Mouse (Mus musculus): Measurements from ENCODE around the gene 1700019D03Rik.

The 1700019D03Rik gene

DNA sequence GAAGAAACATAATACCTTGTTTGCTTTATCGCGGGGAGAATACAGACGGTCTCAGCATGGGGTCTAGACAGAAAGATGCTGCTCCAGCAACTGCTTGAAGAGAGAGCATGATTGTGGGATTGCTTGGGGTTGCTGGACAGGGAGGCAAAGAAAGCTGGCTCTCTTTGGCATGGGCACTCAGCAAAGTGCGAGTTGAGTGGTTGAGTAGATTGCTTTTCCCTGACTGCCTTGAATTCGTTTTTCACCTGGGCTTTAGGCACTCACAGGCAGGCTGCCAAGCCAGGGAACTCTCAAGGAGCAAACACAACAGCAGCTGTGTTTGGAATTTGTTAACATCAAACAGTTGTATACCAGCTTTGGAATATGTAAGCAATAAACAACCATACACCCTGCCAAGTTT is at the start of gene 1700019D03Rik:
Gene 1700019D03Rik, minus strand, starts transcription at position 101 of the 400 bp plus-strand sequence.
- DNase-seq (ENCODE audit: low spot score in 2 of 2) = no peak

DNA sequence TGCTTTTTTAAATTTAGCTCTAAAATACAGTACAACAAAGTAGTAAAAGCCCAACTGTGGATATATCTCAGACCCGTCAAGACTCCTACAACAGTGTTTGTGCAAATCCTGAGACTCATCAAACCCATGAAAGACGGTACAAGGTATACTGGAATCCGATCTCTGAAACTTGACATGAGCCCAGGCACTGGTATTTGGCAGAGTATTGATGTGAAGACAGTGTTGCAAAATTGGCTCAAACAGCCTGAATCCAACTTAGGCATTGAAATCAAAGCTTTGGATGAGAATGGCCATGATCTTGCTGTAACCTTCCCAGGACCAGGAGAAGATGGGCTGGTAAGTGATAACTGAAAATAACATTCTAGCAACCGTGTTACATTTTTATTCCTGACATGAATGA is 43.9 kb upstream of the 1700019D03Rik start:
- no peak for DNase-seq (ENCODE audit: low spot score in 2 of 2)

DNA sequence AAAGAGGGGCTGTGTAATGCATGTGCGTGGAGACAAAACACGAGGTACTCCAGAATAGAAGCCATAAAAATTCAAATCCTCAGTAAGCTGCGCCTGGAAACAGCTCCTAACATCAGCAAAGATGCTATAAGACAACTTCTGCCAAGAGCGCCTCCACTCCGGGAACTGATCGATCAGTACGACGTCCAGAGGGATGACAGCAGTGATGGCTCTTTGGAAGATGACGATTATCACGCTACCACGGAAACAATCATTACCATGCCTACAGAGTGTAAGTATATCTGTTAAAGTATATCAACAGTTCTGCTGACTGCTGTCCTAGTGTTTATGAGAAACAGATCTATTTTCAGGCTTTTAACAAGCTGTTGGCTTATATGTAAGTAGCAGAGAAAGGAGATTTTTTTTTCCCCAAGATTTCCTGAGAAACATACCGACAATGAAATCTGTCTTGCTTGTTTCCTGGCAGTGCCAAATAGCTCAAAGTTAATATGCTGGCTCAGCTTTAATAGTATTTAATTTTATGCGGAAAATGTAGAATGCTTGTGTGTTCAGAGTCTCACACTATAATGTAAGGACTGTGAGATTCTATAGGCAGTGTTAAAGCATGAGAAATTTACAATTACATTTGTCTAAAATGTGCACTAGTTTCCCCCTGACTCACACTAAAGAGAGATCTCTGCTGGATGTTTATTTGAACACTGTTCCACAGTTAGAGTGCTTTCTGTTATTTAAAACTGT is 42.1 kb upstream of the 1700019D03Rik start:
- DNase-seq (ENCODE audit: low spot score in 2 of 2) = no peak

DNA sequence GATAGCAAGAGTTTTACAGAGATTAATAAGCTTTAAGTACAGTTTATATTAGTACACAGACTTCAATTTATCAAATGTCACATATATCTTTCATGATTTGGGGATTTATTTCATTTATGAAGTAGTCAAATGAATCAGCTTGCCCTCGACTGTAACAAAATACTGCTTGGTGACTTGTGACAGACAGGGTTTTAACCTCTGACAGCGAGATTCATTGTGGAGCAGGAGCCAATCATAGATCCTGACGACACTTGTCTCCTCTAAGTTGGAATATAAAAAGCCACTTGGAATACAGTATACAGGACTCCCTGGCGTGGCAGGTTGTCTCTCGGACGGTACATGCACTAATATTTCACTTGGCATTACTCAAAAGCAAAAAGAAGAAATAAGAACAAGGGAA is 41.4 kb upstream of the 1700019D03Rik start, which contains the start of gene Mstn:
Gene Mstn, plus strand, starts transcription at position 301 of the 400 bp plus-strand sequence.
- DNase-seq (ENCODE audit: low spot score in 2 of 2) = no peak

DNA sequence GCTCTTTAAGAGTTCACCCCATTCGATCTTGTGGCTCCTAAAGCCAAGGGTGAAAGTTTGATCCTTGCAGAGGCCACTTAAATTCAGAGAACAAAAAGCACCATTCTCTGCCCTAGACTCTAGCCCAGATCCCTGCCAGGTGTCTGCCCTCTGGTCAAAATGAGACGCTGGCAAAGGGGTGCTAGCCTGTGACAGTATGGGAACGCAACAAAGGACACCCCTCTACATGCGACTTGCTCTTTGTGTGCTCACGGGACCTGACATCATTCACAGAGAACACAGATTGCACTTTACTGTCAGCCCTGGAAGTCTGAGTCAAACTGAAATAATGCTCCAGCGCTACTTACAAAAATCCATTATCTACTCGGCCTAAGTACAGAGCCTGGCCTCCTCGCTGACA is 40.5 kb upstream of the 1700019D03Rik start:
- DNase-seq (ENCODE audit: low spot score in 2 of 2) = no peak

DNA sequence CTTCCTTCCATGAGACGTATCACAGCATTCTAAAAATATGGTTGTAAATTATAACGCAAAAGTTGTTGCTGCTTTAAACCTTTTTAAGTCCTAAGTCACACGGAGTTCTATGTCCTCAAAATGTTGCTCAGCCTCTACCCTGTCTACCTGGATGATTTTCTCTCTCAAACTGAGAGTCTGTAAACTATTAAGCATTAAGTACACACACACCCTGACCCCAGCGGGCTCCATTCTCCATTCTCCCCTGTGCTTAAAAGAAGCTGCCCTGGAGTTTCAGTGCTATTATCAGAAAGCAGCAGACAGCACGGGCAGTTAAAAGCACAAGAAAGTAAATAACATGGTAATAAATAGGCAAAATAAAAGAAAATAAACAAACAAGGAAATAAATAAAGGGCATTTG is 39.1 kb upstream of the 1700019D03Rik start:
- DNase-seq (ENCODE audit: low spot score in 2 of 2) = no peak

DNA sequence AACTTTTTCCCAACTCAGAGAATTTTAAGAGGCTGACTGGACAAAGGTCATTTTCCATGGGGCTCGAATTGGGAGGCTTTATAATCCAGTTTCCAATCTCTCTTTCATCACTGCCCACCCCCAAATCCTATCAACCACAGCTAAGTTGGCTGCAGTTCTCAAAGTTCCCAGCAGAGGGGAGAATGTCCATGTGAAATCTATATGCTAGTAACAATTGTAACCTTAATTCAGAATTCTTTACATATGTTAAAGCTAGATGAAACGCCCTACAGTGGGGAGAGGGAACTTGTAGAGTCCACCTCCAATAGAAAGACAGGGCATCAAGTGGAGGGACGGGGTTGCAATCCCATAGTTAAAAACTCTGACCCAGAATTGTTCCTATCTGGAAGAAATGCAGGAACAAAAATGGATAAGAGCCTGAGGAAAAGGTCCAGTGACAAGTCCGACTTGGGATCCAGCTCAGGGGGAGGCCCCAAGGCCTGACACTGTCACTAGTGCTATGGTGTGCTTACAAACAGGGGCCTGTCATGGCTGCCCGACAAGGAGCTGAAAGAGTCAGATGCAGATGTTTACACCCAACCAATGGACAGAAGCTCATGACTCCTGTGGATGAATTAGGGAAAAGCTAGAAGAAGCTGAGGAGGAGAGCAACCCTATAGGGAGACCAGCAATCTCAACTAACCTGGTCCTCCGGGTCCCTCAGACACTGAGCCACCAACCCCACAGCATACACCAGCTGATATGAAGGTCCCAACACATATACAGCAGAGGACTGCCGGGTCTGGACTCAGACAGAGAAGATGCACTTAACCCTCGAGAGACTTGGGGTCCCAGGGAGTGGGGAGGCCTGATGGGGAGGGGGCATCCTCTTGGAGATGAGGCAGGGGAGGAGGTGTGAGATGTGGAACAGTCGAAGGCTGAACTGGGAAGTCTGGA is 33.4 kb upstream of the 1700019D03Rik start:
- DNase-seq (ENCODE audit: low spot score in 2 of 2) = peak; percentile 11 to 59

DNA sequence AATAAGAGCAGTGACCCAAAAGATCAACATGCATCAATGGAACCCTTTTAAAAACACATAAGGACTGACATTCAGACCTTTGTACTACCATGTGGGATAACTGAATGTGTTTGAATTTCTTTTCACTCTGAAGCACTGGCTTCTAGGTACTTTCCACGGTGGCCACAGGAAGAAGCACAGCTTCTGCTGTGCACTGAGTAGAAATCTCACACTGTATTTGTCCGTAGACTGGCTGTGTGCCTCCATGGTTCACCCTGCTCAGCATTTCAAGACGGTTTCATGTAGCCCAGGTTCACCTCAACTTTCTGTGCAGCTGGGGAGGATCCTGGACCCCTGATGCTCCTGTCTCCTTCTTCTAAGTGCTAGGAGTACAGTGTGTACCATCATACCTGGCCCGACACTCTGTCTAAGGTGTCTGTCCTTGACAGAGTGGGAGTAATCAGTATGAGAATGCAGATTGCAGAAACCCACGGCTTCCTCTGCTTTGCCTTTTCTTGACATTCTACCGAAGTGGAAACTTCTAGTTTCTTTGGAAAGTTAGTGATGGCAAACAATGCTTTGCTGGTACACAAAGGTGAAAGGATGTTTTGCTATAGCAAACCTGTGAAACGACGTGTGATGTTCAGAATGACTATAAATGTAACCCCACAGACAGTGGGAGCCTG is 29.9 kb upstream of the 1700019D03Rik start:
- no peak for DNase-seq (ENCODE audit: low spot score in 2 of 2)

DNA sequence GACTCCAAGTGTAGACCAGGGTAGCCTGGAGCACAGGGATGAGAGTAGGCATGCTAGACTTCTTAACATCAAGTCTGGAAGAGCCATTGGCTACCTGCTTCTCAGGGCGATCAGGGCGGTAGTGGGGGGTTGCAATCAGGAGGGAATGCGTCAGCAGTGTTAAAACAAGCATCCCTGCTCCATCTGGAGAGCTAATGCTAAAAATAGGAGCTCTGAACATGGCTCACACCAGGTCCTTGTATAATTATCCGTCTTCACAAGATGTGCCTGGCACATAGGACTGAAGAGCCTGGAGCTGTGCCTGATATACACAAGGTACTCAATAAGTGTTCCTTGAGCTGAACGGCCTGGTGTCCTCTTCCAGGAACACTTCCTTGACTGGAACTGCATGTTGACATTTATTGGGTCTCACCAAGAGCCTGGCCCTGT is 17.5 kb upstream of the 1700019D03Rik start:
- no peak for DNase-seq (ENCODE audit: low spot score in 2 of 2)

DNA sequence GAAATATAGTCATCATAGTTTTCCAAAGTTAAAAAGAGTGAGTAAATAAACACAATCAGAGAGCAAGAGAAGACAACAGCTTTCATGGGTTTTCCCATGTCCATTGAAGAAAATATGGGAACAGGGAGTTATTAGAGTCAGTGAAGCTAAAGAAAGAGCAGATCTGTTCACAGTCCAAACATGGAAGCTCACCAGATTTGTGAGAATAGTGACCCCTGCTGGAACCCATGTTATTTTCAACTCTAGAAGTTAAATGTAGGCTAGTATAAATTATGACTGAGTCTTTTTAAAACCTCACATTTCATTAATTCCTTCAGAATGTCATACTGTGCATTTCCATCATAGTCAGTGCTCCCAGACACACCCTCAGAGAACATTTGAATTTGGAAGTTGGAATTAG is 12.6 kb upstream of the 1700019D03Rik start:
- DNase-seq (ENCODE audit: low spot score in 2 of 2) = no peak

DNA sequence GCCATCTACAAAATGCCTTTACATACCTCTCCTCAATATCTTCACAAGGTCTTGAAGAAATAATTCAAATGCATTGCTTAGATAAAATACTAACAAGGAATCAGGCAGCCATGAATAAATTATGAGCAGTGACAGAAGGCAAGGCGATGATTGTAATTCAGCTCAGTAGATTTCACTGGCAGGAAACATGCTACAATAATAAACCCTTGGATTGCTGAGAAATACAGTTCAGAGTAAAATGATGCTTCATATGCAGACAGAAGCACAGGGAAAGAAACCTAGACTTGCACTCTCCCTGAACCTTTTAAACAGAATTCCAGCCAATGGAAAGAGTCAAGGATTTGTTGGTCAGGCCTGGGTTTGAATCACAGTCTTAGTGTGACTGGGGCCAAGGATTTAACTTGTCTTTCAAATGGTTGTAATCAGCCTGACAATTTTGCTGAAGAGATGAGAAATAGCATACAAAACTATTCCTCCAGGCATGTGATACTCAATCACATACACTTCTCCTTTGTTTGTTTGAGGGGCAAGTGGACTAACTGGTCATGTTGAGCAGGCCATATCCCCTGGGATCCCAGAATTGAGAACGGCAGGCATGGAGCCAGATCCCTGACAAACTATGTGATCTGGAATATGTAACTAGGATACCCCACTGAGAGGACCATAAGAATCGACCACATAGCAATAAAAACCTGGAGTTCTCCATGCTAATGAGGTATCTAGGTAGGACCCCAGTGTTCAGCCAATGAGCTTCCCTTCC is 1.1 kb downstream of the 1700019D03Rik start:
- DNase-seq (ENCODE audit: low spot score in 2 of 2) = no peak

DNA sequence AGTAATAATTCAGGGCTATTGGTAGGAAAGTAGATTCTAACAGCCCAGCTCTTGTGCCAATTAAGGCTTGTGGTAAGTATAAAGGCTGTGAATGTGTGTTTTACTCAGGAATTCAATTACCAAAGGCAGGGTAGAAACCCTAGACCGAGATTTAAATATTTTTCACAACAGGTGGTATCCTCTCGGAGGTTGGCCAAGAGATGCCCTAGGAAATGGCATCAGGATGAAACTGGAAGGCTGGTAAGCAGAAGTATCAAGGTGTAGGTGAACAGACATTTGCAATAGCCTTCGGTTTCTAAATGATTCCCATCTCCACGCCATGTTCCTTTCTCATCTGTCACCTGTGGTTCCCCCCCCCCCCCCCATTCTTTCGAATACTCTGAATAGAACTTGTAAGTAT is 4.4 kb downstream of the 1700019D03Rik start:
- no peak for DNase-seq (ENCODE audit: low spot score in 2 of 2)

DNA sequence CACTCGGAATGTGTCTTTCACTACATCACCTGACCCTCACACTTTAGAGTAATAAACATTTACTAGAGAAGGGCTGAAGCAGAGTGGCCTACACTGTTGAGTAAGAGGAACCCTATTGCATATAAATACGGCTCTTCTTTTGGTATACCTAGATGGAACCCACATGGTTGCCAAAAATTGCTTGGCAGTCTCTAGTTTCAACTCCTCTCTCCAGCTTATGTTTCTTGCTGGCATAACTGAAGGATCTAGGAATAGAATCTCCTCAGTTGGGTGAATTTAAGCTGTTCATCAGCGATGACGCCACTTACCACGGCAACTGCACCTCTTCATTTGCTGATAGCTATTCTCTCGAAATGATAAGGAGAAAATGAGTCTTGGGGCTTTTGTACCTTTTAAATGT is 5.3 kb downstream of the 1700019D03Rik start:
- DNase-seq (ENCODE audit: low spot score in 2 of 2) = no peak

DNA sequence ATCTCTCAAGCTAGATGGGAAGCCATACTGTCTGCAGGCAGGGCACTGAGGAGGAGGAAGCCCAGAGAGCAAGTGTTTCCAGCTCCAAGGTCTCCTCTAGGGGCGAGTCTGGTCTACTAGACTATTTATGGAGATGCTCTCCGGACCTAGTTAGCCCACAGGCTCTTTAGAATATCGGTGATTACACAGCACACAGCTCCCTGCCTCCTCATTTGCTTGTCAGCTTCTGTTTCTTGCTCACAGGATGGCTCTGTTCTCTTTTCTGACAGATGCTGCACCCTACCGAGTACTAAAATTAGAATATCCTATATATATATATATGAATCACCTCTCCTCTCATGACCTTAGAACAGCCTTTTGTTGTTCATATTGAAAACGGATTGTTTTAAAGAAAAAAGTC is 33.3 kb downstream of the 1700019D03Rik start:
- no peak for DNase-seq (ENCODE audit: low spot score in 2 of 2)

DNA sequence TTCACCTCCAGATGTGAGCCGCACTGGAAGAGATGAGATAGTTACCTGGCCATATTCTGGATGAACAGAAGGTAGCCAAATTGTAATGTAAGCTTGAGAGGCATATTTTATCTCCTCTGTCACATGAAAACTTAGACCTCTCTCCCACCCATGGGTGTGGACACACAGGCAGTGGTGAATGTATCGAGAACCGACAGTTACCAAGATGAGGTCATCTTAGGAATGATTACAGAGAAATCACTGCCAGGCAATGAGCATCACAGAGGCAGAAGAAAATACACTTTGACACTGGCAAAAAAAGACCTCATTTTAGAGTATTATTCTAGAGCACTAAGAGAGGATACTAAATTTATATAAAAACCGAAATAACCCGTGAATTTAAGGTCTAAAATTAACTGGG is 46.8 kb downstream of the 1700019D03Rik start:
- DNase-seq (ENCODE audit: low spot score in 2 of 2) = no peak

DNA sequence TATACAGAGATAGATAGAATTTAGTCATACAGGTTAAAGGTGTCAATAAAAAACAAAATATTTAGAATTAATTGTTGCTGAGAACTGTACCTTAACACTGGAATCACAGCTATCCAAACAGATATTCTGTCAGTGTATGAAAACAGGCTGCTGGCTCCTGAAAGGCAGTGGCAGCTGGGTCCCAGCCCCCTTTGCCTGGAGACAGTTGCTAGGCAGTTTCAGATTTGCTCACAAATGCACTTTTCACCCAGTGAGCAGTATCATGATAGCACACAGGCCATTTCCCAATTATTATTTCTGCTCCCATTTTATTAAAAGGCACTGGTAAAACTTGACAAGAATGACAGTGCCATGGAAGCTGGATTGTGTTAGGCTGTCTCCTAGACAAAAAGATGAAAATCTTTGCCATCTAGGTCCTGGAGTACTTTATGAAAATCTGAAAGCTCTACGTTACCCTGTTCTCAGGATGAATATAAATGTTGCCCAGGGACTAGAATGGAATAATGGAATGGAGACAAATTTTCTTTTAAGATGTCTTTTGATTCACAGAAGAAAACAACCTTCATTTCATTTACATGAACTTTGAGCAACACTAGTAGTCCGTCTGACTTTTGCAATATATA is 48.0 kb downstream of the 1700019D03Rik start:
- no peak for DNase-seq (ENCODE audit: low spot score in 2 of 2)

DNA sequence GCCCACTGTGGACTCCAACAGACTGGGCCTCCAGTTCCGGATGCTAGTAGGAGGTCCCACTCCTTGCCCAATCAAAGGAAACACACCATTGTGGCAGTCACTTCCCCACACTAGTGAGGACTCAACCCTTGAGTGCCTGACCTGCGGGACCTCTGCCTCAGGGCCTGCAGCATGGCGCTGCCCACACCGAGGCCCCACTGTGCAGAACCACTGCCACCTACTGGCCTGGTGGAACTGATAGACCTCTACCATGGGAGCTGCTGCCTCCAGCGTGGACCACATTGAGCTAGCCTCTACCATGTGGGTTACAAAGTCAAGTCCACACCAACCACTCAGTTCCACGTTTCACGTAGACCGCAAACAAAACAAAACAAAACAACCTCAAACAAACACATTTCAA is 55.4 kb downstream of the 1700019D03Rik start:
- no peak for DNase-seq (ENCODE audit: low spot score in 2 of 2)

DNA sequence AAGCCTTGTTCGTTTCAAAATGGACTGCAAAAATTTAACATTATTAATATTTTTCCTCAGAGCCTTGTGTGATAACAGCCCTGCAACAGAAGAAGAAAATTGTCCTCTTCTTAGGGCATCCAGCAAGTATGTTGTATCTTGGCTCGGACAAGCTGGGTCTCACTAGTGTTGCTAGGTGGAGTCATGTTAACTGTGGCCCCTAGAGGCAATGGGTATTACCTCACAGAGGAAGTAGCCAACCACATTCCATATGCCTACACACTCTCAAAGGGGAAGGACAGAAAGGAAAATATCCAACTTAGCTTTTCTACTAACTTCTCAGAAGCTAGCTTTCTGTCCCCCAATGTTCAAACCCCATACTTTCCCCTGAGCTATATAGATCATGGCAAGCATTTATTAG is 56.9 kb downstream of the 1700019D03Rik start:
- no peak for DNase-seq (ENCODE audit: low spot score in 2 of 2)

DNA sequence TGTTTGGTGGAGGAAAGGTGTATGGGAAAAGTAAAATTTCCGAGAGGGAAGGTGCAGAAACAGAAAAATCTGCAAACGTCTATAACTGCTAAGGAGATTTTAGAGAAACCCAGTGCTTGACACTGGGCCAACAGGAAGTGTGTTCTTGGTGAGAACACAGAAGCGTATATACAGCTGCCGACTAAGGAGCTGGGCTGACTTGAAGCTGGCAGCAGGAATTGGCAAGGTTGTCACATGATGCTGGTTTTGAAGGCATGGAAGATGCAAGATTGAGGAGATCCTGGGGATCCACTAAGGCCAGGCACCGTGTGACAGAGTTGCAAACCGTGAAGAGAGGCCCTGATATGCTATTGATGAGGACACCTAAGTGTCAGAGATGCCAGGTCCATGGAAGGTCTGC is 59.8 kb downstream of the 1700019D03Rik start:
- no peak for DNase-seq (ENCODE audit: low spot score in 2 of 2)

DNA sequence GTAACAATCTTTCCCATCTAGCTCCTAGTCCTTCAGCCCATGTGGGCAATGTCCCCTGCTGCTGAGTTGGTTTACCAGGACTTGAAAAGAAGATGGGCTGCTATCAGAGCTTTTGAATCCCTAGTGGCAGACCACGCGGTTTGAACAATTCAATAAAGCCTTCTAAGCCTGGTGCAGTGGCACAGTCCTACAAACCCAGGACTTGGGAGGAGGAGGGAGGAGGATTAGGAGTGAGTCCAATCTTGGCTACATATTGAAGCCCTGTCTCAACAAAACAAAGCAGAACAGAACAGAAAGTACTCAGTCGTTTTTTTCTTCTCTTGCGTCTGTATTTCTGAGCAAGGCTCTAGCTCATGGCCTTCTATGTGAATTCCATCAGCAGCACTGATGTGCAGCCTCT is 63.2 kb downstream of the 1700019D03Rik start:
- no peak for DNase-seq (ENCODE audit: low spot score in 2 of 2)

DNA sequence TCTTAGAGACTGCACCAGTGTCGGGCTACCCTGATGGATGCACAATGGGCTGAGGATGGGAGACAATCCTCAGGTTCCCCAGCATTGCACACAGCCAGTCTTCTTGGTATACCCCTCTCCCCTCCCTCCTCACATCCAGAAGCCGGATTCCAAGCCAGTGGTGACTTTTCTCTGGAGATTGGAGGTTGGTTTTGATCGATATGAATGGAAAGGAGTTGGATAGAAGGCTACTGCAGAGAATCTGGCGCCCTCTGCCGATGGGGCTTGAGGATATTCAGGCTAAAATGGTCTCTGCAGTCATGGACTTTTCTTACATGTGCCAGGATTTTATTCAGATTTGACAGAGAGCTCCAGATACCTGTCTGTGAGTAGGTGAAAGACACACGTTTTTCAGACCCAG is 64.9 kb downstream of the 1700019D03Rik start:
- peak; percentile 11 to 31 for DNase-seq (ENCODE audit: low spot score in 2 of 2)

Data from spleen, postnatal 14 days (tissue).